Mouse (Mus musculus) lung, adult 2 months (tissue): ENCODE data around the gene Klf16. TPM values are rescaled to one million over a fixed set of nuclear protein-coding genes. Genes with fewer than 3 reads are reported as not detected.

Experiments
- DNase-seq: peaks from one replicate; pipeline ENCODE4 v3.0.0; 2022
- H3K4me1 ChIP-seq: fragments of 200-500 bp; 2 replicates; pipeline ENCODE4 v1.6.1; 2011; ENCODE audit warnings: low read length; ENCODE audit not compliant: control insufficient read depth, insufficient read depth
- H3K4me3 ChIP-seq: fragments of 200-500 bp; replicated peaks from 2 replicates; pipeline ENCODE3; 2011; ENCODE audit warnings: low read depth, mild to moderate bottlenecking, control low read depth, low read length; ENCODE audit errors: extremely low read depth
- CTCF ChIP-seq: fragments of 200-500 bp; IDR thresholded peaks from 2 replicates; pipeline ENCODE4 v1.5.1; 2011; ENCODE audit warnings: mild to moderate bottlenecking, low read length, control low read depth; ENCODE audit not compliant: insufficient read depth
- POLR2A ChIP-seq: fragments of 200-500 bp; IDR thresholded peaks from 2 replicates; pipeline ENCODE4 v1.6.1; 2011; ENCODE audit warnings: low read depth, mild to moderate bottlenecking, control low read depth, low read length, borderline replicate concordance; ENCODE audit errors: extremely low read depth
- WGBS: fragments of 180-500 bp; shearing (Covaris S2); methylation state at CpG from one replicate; pipeline ENCODE4 v1.1.7; 2018; 5-methylcytosine and 5-hydroxymethylcytosine counted together
- polyA plus RNA-seq: library from polyadenylated mRNA; depleted of rRNA; stranded (reverse); fragments of >200 nt; gene quantifications from 2 replicates; pipeline ENCODE4 v1.2.3, GENCODE M21; 2012

Gene Klf16
- polyA plus RNA-seq, 1 experiment: 24.8 TPM

- DNase-seq: no peak
- TF ChIP-seq CTCF: no peak
- no peak for TF ChIP-seq POLR2A
- Histone ChIP-seq H3K4me3 (no peak overlapping the region), H3K4me1 (no peaks in the 10 kb centered on the region)
- WGBS: 80% methylated on average over 21 of the region's 21 CpGs
Observed at GRCm38 (mm10) chr10:80549279-80549678, 27.8 kb downstream of the Klf16 start.

GRCm38 (mm10) chr10:80548428-80549006 is 28.6 kb downstream of the Klf16 start:
- DNase-seq: peak; percentile 58
- no peaks in the 10 kb centered on the region for H3K4me1 ChIP-seq
- H3K4me3 ChIP-seq: no peak overlapping the region
- TF ChIP-seq CTCF (peak; percentile 70), POLR2A (no peak)
- 76% methylated on average over 10 of the region's 10 CpGs for WGBS

GRCm38 (mm10) chr10:80547539-80547938 is 29.6 kb downstream of the Klf16 start:
- no peak for TF ChIP-seq CTCF
- no peak for TF ChIP-seq POLR2A
- 88% methylated on average over 15 of the region's 15 CpGs for WGBS
- Histone ChIP-seq H3K4me1 (no peaks in the 10 kb centered on the region), H3K4me3 (no peak overlapping the region)
- no peak for DNase-seq

- 94% methylated on average over 4 of the region's 4 CpGs for WGBS
- H3K4me1 ChIP-seq: no peaks in the 10 kb centered on the region
- TF ChIP-seq CTCF (no peak), POLR2A (no peak)
- no peak overlapping the region for H3K4me3 ChIP-seq
- DNase-seq: no peak
Observed at GRCm38 (mm10) chr10:80546945-80547344, 30.2 kb downstream of the Klf16 start.

- no peaks in the 10 kb centered on the region for H3K4me1 ChIP-seq
- DNase-seq: no peak
- WGBS: 85% methylated on average over 8 of the region's 8 CpGs
- H3K4me3 ChIP-seq: no peak overlapping the region
- TF ChIP-seq CTCF (no peak), POLR2A (no peak)
Observed at GRCm38 (mm10) chr10:80545590-80545989, 31.5 kb downstream of the Klf16 start.

- 94% methylated on average over 14 of the region's 14 CpGs for WGBS
- no peak overlapping the region for H3K4me3 ChIP-seq
- no peak for TF ChIP-seq CTCF
- no peak for TF ChIP-seq POLR2A
- no peak for DNase-seq
- no peaks in the 10 kb centered on the region for H3K4me1 ChIP-seq
Observed at GRCm38 (mm10) chr10:80543873-80544272, 33.2 kb downstream of the Klf16 start.

GRCm38 (mm10) chr10:80539493-80539892 is 37.6 kb downstream of the Klf16 start:
- TF ChIP-seq POLR2A (no peak), CTCF (no peak)
- 22% methylated on average over 5 of the region's 5 CpGs for WGBS
- no peak for DNase-seq
- H3K4me1 ChIP-seq: no peaks in the 10 kb centered on the region; the same call in 1 of the 2 replicates
- no peak overlapping the region for H3K4me3 ChIP-seq

- peak; percentile 77 for DNase-seq
- no peak within 1 kb of the TSS for H3K4me3 ChIP-seq
- WGBS: 4% methylated on average over 30 of the region's 30 CpGs
- no peaks in the 10 kb centered on the region; the same call in 1 of the 2 replicates for H3K4me1 ChIP-seq
- no peak for TF ChIP-seq POLR2A
- TF ChIP-seq CTCF: no peak
Observed at GRCm38 (mm10) chr10:80538710-80539394, 38.3 kb downstream of the Klf16 start, which contains the start of gene Atp8b3. Gene Atp8b3 (minus strand): TSS chr10:80539124.

- no peak for DNase-seq
- WGBS: 35% methylated on average over 5 of the region's 5 CpGs
- Histone ChIP-seq H3K4me3 (no peak overlapping the region), H3K4me1 (no peaks in the 10 kb centered on the region; the same call in 1 of the 2 replicates)
- TF ChIP-seq CTCF: no peak
- no peak for TF ChIP-seq POLR2A
Observed at GRCm38 (mm10) chr10:80538180-80538579, 38.9 kb downstream of the Klf16 start.

GRCm38 (mm10) chr10:80535711-80536110 is 41.4 kb downstream of the Klf16 start:
- Histone ChIP-seq H3K4me1 (no peaks in the 10 kb centered on the region; the same call in 1 of the 2 replicates), H3K4me3 (no peak overlapping the region)
- DNase-seq: no peak
- 28% methylated on average over 13 of the region's 13 CpGs for WGBS
- TF ChIP-seq POLR2A: no peak
- no peak for TF ChIP-seq CTCF

GRCm38 (mm10) chr10:80535071-80535470 is 42.0 kb downstream of the Klf16 start:
- TF ChIP-seq CTCF (no peak), POLR2A (no peak)
- Histone ChIP-seq H3K4me3 (no peak overlapping the region), H3K4me1 (no peaks in the 10 kb centered on the region; the same call in 1 of the 2 replicates)
- WGBS: 9% methylated on average over 14 of the region's 14 CpGs
- DNase-seq: no peak
